Mouse (Mus musculus) cerebellum, adult 18-20 months (tissue): ENCODE measurements around the gene Car10.

Experiments
- DNase-seq, 2 experiments: peaks; one replicate each; pipeline ENCODE4 v3.0.0; 2021

The Car10 gene

GRCm38 (mm10) chr11:93502864-93503263 is 405.0 kb downstream of the Car10 start:
- no peak for DNase-seq

GRCm38 (mm10) chr11:93503469-93503868 is 405.6 kb downstream of the Car10 start:
- no peak for DNase-seq

GRCm38 (mm10) chr11:93509527-93510235 is 411.9 kb downstream of the Car10 start:
- DNase-seq: no peak

- DNase-seq: no peak
Measured at GRCm38 (mm10) chr11:93512843-93513242, 415.0 kb downstream of the Car10 start.

GRCm38 (mm10) chr11:93514396-93514795 is 416.6 kb downstream of the Car10 start:
- DNase-seq: no peak

- DNase-seq: peak; percentile 79 to 90
Measured at GRCm38 (mm10) chr11:93515566-93515965, 417.7 kb downstream of the Car10 start.

GRCm38 (mm10) chr11:93516216-93516615 is 418.4 kb downstream of the Car10 start:
- no peak for DNase-seq

- no peak for DNase-seq
Measured at GRCm38 (mm10) chr11:93516946-93517345, 419.1 kb downstream of the Car10 start.

GRCm38 (mm10) chr11:93522501-93522900 is 424.7 kb downstream of the Car10 start:
- no peak for DNase-seq

GRCm38 (mm10) chr11:93525921-93526320 is 428.1 kb downstream of the Car10 start:
- no peak for DNase-seq

- peak; percentile 91 to 93 for DNase-seq
Measured at GRCm38 (mm10) chr11:93531029-93531680, 433.3 kb downstream of the Car10 start.

GRCm38 (mm10) chr11:93536244-93536643 is 438.4 kb downstream of the Car10 start:
- DNase-seq: no peak

- DNase-seq: no peak
Measured at GRCm38 (mm10) chr11:93548904-93549303, 451.1 kb downstream of the Car10 start.

GRCm38 (mm10) chr11:93550908-93551307 is 453.1 kb downstream of the Car10 start:
- peak; percentile 42 to 55 for DNase-seq

GRCm38 (mm10) chr11:93559118-93559517 is 461.3 kb downstream of the Car10 start:
- no peak for DNase-seq

- no peak for DNase-seq
Measured at GRCm38 (mm10) chr11:93560570-93560969, 462.7 kb downstream of the Car10 start.

GRCm38 (mm10) chr11:93562330-93562865 is 464.6 kb downstream of the Car10 start:
- DNase-seq: no peak

GRCm38 (mm10) chr11:93565756-93566155 is 467.9 kb downstream of the Car10 start:
- DNase-seq: peak; percentile 70 to 82

GRCm38 (mm10) chr11:93571917-93572641 is 474.3 kb downstream of the Car10 start:
- no peak for DNase-seq

GRCm38 (mm10) chr11:93577441-93577840 is 479.6 kb downstream of the Car10 start:
- peak; percentile 31 to 43 for DNase-seq

- DNase-seq: peak; percentile 49 to 66
Measured at GRCm38 (mm10) chr11:93579626-93580025, 481.8 kb downstream of the Car10 start.

GRCm38 (mm10) chr11:93581326-93581725 is 483.5 kb downstream of the Car10 start:
- DNase-seq: no peak

GRCm38 (mm10) chr11:93587788-93588187 is 490.0 kb downstream of the Car10 start:
- DNase-seq: no peak
